Mouse (Mus musculus): Measurements from ENCODE around the gene Psmc3.
A peak's percentile ranks its signal among the peaks of the same experiment; 100 is the strongest.

DNA sequence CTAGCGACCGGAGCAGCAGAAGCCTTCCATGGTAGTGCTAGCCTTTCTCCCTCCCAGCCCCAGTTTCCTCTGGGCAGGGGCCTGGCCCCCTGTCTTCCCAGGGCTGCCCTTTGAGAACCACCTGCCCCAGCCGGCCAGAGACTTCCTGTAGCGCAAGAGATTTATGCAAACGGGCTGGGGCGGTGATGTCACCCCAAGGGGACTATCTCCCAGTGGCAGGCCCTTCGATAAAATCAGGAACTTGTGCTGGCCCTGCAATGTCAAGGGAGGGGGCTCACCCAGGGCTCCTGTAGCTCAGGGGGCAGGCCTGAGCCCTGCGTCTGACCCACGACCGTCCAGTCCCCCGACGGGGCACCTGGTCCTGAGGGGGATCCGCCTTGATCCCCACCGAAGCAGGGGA, 42.7 kb downstream of the Psmc3 start:
- no peak for TF ChIP-seq CTCF (IDR thresholded peaks at IDR 0.05; ENCODE audit: low read depth)
- TF ChIP-seq EP300 (IDR thresholded peaks at IDR 0.05; ENCODE audit: low read depth), result 0 out of 2 replicates have a peak, but pooled peaks have one; percentile 8
